Mouse (Mus musculus) bone marrow macrophage, adult 2 months (primary cell): Measurements from ENCODE around the gene Draxin. TPM values are rescaled to one million over a fixed set of nuclear protein-coding genes. Genes with fewer than 3 reads are reported as not detected.

Source experiments
- H3K27ac ChIP-seq: 2 replicates; pipeline ENCODE4 v1.5.1; 2012; ENCODE audit warnings: low read depth, low read length; ENCODE audit not compliant: insufficient read depth
- H3K4me1 ChIP-seq: 2 replicates; pipeline ENCODE4 v1.6.1; 2012; ENCODE audit warnings: low read length; ENCODE audit not compliant: control insufficient read depth, insufficient read depth
- H3K4me3 ChIP-seq: 2 replicates; pipeline ENCODE4 v1.5.1; 2012; ENCODE audit warnings: mild to moderate bottlenecking, low read length, moderate library complexity; ENCODE audit not compliant: insufficient read depth
- CTCF ChIP-seq: IDR thresholded peaks from 2 replicates; pipeline ENCODE4 v1.5.1; 2012; ENCODE audit warnings: low read depth, mild to moderate bottlenecking, low read length, moderate library complexity
- POLR2A ChIP-seq: IDR thresholded peaks from 2 replicates; pipeline ENCODE4 v1.6.1; 2012; ENCODE audit warnings: mild to moderate bottlenecking, low read depth, low read length, borderline replicate concordance
- polyA plus RNA-seq: library from polyadenylated mRNA; stranded (reverse); fragments of >200 nt; gene quantifications from 2 replicates; pipeline ENCODE4 v1.2.4, GENCODE M21; 2012; ENCODE audit not compliant: missing spikeins, insufficient read depth, insufficient read length

Draxin gene
- polyA plus RNA-seq, 1 experiment, result not detected

DNA sequence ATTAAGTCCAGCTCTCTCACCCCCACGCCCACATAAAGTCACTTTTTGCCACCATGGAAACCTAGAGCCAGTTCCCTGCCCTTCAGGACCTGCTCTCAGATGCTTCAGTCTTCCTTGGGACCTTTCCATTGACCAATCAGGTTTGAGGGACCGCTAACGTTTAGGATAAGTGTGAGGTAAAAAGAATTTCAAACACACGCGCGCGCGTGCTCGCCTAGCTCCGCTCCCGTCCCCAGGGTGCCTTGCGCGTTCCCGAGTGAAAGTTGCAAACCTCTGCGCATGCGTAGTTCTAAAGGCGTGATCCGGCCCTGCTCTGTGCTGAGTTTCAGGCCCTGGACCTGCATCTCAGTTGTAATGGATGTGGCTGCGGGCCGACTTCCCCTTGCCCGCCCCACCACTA, 55.2 kb downstream of the Draxin start:
- Histone ChIP-seq H3K4me3 (peak overlapping the region; percentile 37), H3K4me1 (peaks cover 5% of the 10 kb centered on the region), H3K27ac (no peak overlapping the region)
- TF ChIP-seq POLR2A, result no peak
- no peak for TF ChIP-seq CTCF

DNA sequence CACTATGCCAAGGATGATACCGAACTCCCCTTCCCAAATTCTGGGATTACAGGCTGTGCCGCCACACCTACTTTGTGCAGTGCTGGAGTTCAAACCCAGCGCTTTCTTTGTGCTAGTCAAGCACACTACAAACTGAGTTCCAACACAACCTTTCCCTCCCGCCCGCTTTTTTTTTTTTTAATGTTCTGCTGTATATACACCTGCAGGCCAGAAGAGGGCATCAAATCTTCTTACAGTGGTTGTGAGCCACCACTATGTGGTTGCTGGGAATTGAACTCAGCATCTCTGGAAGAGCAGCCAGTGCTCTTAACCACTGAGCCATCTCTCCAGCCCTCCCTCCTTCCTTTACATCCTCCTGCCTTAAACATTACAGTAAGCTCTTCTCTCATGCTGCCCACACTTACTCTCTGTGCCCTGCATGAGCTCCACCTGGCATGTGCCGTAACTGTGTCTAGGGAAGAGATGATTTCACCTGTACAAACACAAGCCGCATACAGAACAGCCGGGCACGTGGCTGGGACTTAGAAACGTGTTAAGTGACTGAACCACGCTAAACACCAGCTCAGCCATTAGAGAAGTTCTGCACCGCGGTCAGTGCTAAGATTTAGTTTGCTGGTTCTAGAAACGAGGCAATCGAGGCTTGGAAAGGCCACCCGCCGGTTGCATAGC, 55.8 kb downstream of the Draxin start:
- peak overlapping the region; percentile 37 for H3K4me3 ChIP-seq
- H3K27ac ChIP-seq, result no peak overlapping the region
- no peak; the same call in 1 of the 2 replicates for TF ChIP-seq CTCF
- TF ChIP-seq POLR2A, result no peak
- peaks cover 11% of the 10 kb centered on the region for H3K4me1 ChIP-seq

DNA sequence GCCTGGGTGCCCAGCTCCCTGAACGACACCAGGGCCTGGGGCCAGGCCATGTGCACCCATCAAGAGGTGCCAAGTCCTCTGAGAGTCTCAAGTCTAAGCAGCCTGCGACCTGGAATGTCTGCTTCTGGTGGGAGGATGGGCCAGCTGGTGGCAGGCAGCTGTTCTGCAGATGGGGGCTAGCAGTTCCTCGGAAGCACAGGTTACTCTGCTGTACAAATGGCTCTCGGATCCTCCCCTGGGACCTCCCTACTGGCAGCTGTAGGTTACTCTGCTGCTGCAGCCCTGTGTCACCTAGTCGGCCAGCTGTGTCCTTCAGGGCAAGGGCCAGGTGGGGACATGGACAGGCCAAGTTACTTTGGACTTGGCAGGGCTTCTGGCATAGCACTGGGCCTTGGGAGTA, 59.0 kb downstream of the Draxin start:
- Histone ChIP-seq H3K4me3 (no peak overlapping the region), H3K27ac (no peak overlapping the region), H3K4me1 (peaks cover 15% of the 10 kb centered on the region)
- TF ChIP-seq CTCF (no peak), POLR2A (no peak)

DNA sequence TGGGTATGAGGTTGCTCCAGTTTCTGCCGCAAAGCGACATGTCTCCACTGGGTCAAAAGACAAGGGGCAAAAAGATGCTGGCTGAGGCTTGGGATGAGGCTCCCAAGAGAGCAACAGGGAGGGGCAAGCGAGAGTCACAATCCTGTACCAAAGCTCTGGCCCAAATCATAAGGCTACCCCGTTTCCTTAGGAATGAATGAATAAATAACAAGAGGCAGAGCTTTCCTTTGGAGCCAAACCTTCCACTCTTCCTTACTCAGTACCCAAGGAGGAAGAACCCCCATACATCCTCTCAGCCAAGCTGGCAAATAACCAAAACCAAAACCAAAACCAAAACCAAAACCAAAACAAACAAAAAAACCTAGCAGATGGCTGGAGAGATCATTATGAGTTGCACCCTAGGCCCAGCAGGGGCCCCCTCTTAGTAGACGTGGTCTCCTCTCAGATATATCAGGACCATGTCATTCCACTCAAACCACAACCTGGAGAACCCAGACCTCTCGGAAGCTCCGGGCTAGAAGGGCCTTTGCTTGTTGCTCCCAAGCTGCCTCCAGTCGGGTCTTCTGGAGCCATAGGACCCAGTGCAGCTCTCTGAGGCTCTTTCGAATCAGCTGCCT, 60.8 kb downstream of the Draxin start:
- TF ChIP-seq CTCF (no peak), POLR2A (no peak)
- H3K4me1 ChIP-seq, result peaks cover 15% of the 10 kb centered on the region
- no peak overlapping the region for H3K27ac ChIP-seq
- no peak overlapping the region for H3K4me3 ChIP-seq

DNA sequence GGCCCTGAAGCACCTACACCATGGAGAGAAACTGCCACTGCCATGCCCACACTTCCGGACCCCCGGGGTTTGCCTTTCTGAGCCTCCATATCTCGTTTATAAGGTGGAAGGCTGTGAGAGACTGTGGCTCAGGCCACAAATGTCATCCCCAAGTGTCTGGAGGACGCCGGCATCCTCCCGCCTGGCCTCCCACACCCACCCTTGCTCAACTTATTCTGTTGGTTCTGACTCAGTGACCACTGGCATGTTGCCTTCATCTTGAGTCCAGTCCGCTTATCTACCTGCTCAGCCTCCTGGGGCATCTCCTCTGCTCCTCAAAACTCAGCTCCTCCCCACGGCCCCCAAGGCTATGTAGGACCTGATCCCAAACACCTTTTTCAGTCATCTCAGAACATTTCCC, 63.2 kb downstream of the Draxin start:
- TF ChIP-seq POLR2A (no peak), CTCF (no peak)
- Histone ChIP-seq H3K27ac (no peak overlapping the region), H3K4me1 (peaks cover 15% of the 10 kb centered on the region), H3K4me3 (no peak overlapping the region)

DNA sequence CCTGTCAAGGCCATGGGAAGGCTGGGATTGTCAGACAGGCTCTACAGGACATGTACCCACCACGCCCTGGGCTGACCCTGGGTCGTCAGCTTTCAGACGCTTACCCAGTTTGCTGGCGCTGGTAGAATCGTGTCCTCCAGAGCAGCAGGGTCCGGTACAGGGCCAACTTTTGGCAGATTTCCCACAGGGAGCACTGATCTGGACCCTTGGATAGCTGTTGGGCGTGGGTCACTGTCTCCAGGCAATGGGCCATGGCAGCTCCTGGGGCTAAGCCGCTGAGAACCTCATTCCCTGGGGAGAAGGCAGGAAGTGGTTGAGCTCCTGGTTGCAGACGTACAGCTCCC, 64.1 kb downstream of the Draxin start:
- H3K4me3 ChIP-seq, result no peak overlapping the region
- no peak overlapping the region for H3K27ac ChIP-seq
- no peak for TF ChIP-seq CTCF
- TF ChIP-seq POLR2A, result no peak
- H3K4me1 ChIP-seq, result peaks cover 15% of the 10 kb centered on the region

DNA sequence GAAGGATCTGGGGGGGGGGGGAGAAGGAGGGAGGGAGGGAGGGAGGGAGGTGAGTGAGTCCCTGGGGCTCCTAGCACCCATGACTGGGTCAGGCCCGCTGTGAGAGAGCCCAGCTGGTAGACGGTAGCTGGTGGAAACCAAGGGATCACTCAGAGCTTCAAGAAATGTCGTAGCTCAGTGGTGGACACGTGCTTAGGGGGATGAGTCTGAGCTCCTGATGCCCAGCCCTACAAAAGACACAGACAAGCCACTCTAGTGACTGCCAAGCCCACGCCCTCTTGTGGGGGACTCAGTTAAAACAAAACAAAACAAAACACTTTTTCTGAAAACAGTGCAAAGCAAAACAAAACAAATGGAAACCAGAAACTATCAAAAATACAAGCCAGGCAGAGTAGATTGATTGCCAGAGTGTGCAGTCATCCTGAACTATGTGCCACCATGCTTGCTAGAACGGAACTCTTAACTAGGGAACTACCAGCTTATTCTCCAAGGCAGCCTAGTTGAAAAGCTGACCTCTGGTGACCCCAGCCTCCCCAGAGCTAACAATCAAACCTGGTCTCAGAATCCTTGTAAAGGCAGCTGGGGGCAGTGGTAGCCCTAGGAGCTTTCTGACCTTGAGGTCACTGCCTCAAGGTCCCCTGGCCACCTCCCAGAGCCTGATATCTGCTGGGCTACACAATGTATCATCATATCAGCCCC, 64.6 kb downstream of the Draxin start:
- Histone ChIP-seq H3K27ac (no peak overlapping the region), H3K4me3 (no peak overlapping the region), H3K4me1 (peaks cover 15% of the 10 kb centered on the region)
- no peak for TF ChIP-seq CTCF
- TF ChIP-seq POLR2A, result no peak

DNA sequence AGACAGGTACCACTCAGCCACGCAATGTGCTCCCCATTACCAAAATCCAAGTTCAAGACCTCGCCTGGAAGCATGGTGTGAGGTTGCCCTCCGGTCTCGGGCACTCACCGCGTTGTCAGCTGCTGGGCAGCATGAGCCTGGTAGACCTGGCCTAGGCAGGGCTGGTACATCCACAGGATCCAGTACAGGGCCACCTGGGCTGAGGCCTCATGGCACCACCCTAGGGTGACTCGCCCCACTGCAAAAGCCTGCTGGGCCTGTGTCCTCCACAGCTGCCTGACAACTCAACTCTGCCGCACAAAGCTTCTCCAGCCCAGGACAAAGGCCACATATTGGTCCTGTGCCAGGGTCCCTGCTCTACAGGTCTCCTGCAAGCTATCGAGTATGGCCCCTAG, 69.4 kb downstream of the Draxin start:
- TF ChIP-seq POLR2A, result no peak
- TF ChIP-seq CTCF, result no peak
- Histone ChIP-seq H3K27ac (no peak overlapping the region), H3K4me3 (no peak overlapping the region), H3K4me1 (no peaks in the 10 kb centered on the region)

DNA sequence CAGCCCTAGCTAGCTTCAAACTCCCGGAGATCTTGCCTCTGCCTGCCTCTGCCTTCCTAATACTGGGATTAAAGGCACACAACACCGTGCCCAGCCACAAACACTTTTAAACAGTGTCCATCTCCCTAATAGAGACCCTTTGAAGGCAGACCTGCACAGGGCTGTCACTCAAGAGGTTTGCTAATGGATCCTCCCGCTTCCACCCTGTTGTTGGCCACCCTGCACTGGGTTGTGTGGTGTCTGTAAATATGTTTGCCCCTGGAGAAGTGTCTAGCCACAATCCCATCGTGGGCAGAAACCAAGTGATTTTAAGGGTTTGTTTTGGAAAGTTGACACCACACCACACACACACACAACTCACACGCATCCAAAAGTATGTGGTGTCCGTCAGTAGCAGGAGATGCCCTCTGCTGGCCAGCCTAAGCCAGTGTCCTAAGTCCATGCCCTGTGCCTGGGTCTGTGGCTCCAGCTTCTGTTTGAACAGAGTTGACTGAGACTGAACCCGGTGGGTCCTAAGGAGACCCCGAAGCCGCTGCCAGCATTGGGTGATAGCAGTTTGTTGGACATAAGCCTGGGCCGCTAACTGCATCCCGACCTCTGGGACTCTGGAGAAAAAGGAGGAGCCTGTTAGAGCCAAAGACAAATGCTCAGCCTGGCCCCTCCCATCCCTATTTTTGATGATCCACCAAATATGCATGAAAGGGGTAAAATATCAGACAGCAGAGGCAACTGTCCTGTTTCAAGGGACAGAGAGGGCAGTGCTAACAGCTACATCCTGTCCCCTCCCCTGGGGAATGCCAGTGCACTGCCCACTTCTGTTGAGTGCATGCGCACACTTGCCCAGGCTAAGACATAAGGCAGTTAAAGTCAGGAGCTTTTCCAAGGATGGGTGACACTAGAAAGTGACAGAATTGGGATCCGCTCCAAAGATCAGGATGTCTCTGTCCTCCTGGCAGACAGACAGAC, 70.1 kb downstream of the Draxin start:
- TF ChIP-seq POLR2A, result no peak
- peak; percentile 34; the same call in 1 of the 2 replicates for TF ChIP-seq CTCF
- Histone ChIP-seq H3K4me3 (no peak overlapping the region), H3K27ac (no peak overlapping the region), H3K4me1 (no peaks in the 10 kb centered on the region)

DNA sequence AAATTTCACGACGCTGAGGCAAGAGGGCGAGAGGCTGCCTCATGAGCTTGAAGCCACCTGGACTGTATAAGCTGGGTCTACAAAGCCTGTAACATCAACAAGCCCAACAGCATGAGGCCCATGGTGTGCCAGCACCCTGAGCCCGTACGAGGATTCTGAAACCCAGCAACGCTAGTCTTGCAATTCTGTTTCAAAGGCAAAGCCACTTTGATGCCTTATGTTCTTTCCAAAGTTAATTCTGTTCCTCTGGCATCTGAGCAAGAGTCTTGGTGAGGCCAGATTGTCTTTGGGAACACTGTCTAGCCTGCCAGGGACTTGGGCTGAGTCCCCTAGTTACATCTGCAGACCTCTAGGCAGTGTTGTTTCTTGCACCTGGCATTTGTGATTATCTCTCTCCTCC, 71.5 kb downstream of the Draxin start:
- TF ChIP-seq CTCF (no peak), POLR2A (no peak)
- H3K27ac ChIP-seq, result no peak overlapping the region
- H3K4me3 ChIP-seq, result no peak overlapping the region
- H3K4me1 ChIP-seq, result no peaks in the 10 kb centered on the region
